Mouse (Mus musculus) fibroblast of lung, adult 2 months (primary cell): ENCODE measurements around the gene Olfr702.

Source experiments
- DNase-seq: peaks from one replicate; pipeline ENCODE4 v3.0.0-alpha.2; 2011; ENCODE audit warnings: low read depth

Gene Olfr702

GRCm38 (mm10) chr7:106833793-106834192, at the start of gene Olfr702:
Gene Olfr702, minus strand, starts transcription at chr7:106833893.
- no peak for DNase-seq

- no peak for DNase-seq
Measured at GRCm38 (mm10) chr7:106876791-106877190, 43.1 kb upstream of the Olfr702 start, which contains the start of gene Olfr705. Gene Olfr705, minus strand, starts transcription at chr7:106876891.

- no peak for DNase-seq
Measured at GRCm38 (mm10) chr7:106862885-106863284, 29.2 kb upstream of the Olfr702 start, which contains the start of gene Olfr704. Gene Olfr704, plus strand, starts transcription at chr7:106863185.

GRCm38 (mm10) chr7:106843060-106843459, 9.4 kb upstream of the Olfr702 start, which contains the start of gene Olfr703:
Gene Olfr703, plus strand, starts transcription at chr7:106843360.
- no peak for DNase-seq

- no peak for DNase-seq
Measured at GRCm38 (mm10) chr7:106818414-106818813, 15.3 kb downstream of the Olfr702 start.

- DNase-seq: no peak
Measured at GRCm38 (mm10) chr7:106815775-106816174, 17.9 kb downstream of the Olfr702 start.

GRCm38 (mm10) chr7:106813829-106814228, 19.9 kb downstream of the Olfr702 start, which contains the start of gene Olfr701:
Gene Olfr701, plus strand, starts transcription at chr7:106814129.
- DNase-seq: no peak

GRCm38 (mm10) chr7:106808734-106809133, 25.0 kb downstream of the Olfr702 start, which contains the start of gene Olfr700:
Gene Olfr700, minus strand, starts transcription at chr7:106808834.
- DNase-seq: no peak

- DNase-seq: no peak
Measured at GRCm38 (mm10) chr7:106793098-106793497, 40.6 kb downstream of the Olfr702 start, which contains the start of gene Olfr699. Gene Olfr699, minus strand, starts transcription at chr7:106793198.

- no peak for DNase-seq
Measured at GRCm38 (mm10) chr7:106788330-106788729, 45.4 kb downstream of the Olfr702 start.
